Mouse (Mus musculus) heart, adult 2 months (tissue): ENCODE results near the gene Prdx1. TPM values are rescaled to one million over a fixed set of nuclear protein-coding genes. Genes with fewer than 3 reads are reported as not detected.

Experiments used
- DNase-seq, 2 experiments: peaks; one replicate each; pipeline ENCODE4 v3.0.0; 2021
- H3K27ac ChIP-seq: fragments of 200-600 bp; 2 replicates; pipeline ENCODE4 v1.8.1; 2022
- H3K27me3 ChIP-seq: fragments of 200-500 bp; 2 replicates; pipeline ENCODE4 v1.6.1; 2012; ENCODE audit warnings: mild to moderate bottlenecking, low read length, inconsistent platforms, mixed read lengths; ENCODE audit not compliant: control insufficient read depth, insufficient read depth
- H3K36me3 ChIP-seq: fragments of 200-500 bp; 2 replicates; pipeline ENCODE4 v1.6.1; 2012; ENCODE audit warnings: low read length, inconsistent platforms; ENCODE audit not compliant: control insufficient read depth, insufficient read depth
- H3K4me1 ChIP-seq: fragments of 200-500 bp; 2 replicates; pipeline ENCODE4 v1.6.1; 2011; ENCODE audit warnings: low read length; ENCODE audit not compliant: control insufficient read depth, insufficient read depth
- H3K4me3 ChIP-seq: fragments of 200-600 bp; 2 replicates; pipeline ENCODE4 v1.8.1; 2022
- H3K79me2 ChIP-seq: fragments of 200-500 bp; replicated peaks from 2 replicates; pipeline ENCODE4 v1.6.1; 2012; ENCODE audit warnings: mild to moderate bottlenecking, inconsistent platforms, low read length, moderate library complexity, mixed read lengths; ENCODE audit not compliant: control insufficient read depth, insufficient read depth
- H3K9ac ChIP-seq: fragments of 200-500 bp; 2 replicates; pipeline ENCODE4 v1.6.1; 2012; ENCODE audit warnings: low read depth, mild to moderate bottlenecking, control low read depth, inconsistent platforms, low read length, mixed read lengths
- CTCF ChIP-seq: fragments of 200-600 bp; IDR thresholded peaks from 2 replicates; pipeline ENCODE4 v1.8.1; 2022; ENCODE audit warnings: antibody characterized with exemption, mild to moderate bottlenecking, moderate library complexity
- EP300 ChIP-seq: fragments of 200-500 bp; IDR thresholded peaks from 2 replicates; pipeline ENCODE4 v1.6.1; 2011; ENCODE audit warnings: low read depth, low read length, control low read depth; ENCODE audit not compliant: insufficient read depth
- POLR2A ChIP-seq: fragments of 200-500 bp; IDR thresholded peaks from 2 replicates; pipeline ENCODE4 v1.6.1; 2011; ENCODE audit warnings: mild to moderate bottlenecking, low read depth, low read length, control low read depth; ENCODE audit not compliant: insufficient read depth
- WGBS: fragments of 180-500 bp; shearing (Covaris S2); methylation state at CpG from one replicate; pipeline ENCODE4 v1.1.7; 2018; 5-methylcytosine and 5-hydroxymethylcytosine counted together
- intact Hi-C: fragments of 180-260 bp; cut with DNase I; formaldehyde crosslinking; loops from one replicate; pipeline ENCODE4 v1.15.1; 2025
- polyA plus RNA-seq: library from polyadenylated mRNA; depleted of rRNA; stranded (reverse); fragments of >200 nt; gene quantifications from 2 replicates; pipeline ENCODE4 v1.2.3, GENCODE M21; 2012
- total RNA-seq, 2 experiments: library from RNA; stranded (reverse); gene quantifications; 2 replicates each; pipeline ENCODE4 v1.2.3; 2021

Prdx1 gene
- total and polyA plus RNA-seq, 3 experiments = 168 to 516 (median 447) TPM

DNA sequence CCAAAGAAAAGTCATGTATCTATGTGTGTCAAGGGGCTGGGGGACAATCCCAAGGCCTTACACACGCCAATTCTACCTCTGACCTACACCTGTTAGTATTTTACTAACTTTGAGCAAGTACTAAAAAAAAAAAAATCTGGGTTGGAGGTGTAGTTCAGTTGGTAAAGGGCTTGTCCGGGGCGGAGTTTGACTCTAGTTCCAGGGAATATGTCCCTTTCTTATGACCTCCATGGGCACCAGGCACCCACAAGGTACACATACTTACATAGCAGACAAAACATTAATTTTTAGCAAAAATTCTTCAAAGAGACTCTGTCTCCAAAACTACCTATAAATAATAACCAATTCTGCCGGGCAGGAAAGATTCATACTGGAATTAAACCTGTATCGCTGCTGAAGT, 35.0 kb upstream of the Prdx1 start:
- Histone ChIP-seq H3K9ac (peak overlapping the region; percentile 83), H3K27ac (peak overlapping the region; percentile 94), H3K4me3 (peak overlapping the region; percentile 68), H3K79me2 (peaks cover 10% of the 10 kb centered on the region), H3K4me1 (peaks cover 17% of the 10 kb centered on the region), H3K36me3 (peaks cover 41% of the 10 kb centered on the region), H3K27me3 (no peaks in the 10 kb centered on the region)
- 15% methylated on average over 5 of the region's 5 CpGs for WGBS
- DNase-seq = no peak
- intact Hi-C loops = loop anchor here (2.0 kb wide), 2 partner anchors 24 to 34 kb away; partner anchors contain the start of genes Nasp and Prdx1
- TF ChIP-seq POLR2A (no peak), CTCF (no peak), EP300 (no peak)

DNA sequence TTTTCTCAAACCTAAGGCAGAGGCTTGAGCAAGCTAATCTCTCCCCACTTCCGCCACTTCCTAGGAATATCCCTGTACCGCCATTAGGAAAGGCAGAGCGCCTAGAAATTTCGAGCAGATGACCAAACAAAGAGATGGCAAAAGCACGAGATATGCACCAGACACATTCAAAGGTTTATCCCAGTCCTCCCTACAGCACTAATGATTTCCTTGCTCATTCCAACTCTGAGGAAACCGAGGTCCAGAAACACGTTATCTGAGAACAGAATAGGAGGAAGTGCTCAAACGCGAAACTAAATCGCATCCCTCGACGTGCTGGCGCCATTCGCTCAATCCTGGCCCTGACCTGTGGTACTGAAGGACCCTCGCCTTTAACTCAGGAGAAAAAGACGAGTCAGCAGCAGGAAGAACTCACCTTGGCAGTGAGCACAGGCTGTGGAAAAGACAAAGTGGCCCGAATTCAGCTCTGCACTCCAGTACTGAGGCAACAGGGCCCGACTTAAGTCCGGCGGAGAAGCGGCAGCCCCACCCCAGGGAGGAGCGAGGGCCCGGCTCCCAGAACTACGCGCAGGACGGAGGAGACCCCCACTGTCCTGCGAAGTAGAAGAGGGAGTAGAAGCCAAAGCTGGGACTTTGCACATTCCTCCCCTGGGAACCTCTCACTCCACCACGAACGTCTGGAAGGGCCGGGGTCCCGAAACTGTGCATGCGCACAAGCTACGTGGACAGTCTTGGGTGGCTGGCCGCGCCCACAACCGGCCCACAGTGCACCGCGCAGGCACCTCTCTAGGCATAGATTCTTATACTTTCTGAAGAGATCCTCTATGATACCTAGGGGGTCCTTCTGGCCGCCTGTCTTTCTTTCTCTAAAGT, 34.2 kb upstream of the Prdx1 start, which contains the start of gene Akr1a1:
Gene Akr1a1, minus strand, starts transcription at position 757 of the 873 bp plus-strand sequence.
- peaks cover 37% of the 10 kb centered on the region for H3K36me3 ChIP-seq
- H3K79me2 ChIP-seq = peaks cover 7% of the 10 kb centered on the region
- under 1% methylated on average over 39 of the region's 39 CpGs for WGBS
- TF ChIP-seq CTCF (peak; percentile 43), EP300 (no peak; the same call in 1 of the 2 replicates), POLR2A (peak; percentile 96)
- H3K4me1 ChIP-seq = peaks cover 15% of the 10 kb centered on the region
- no peaks in the 10 kb centered on the region for H3K27me3 ChIP-seq
- DNase-seq = peak; percentile 95
- intact Hi-C loops = loop anchor here (2.0 kb wide), 2 partner anchors 24 to 34 kb away; partner anchors contain the start of genes Nasp and Prdx1
- H3K9ac ChIP-seq = peak within 1 kb of the TSS; percentile 83
- peak within 1 kb of the TSS; percentile 94 for H3K27ac ChIP-seq
- H3K4me3 ChIP-seq = peak within 1 kb of the TSS; percentile 68

DNA sequence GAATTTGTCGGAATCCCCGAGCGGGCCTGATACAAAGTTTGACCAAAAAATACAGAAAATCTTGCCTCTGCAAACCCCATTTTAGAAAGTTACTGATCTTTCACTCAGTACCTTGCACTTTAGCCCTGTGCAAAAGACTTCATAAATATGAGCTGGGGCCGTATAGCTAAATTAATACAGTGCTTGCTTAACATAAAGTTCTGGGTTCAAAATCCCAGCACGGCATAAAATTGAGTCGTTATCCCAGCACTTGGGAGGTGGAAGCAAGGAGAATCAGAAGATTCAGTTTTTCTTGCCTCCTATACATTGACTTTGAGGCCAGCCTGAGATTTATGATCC, 33.6 kb upstream of the Prdx1 start:
- Histone ChIP-seq H3K9ac (peak overlapping the region; percentile 72), H3K27ac (peak overlapping the region; percentile 94), H3K4me1 (peaks cover 10% of the 10 kb centered on the region), H3K36me3 (peaks cover 31% of the 10 kb centered on the region), H3K4me3 (peak overlapping the region; percentile 68), H3K79me2 (peaks cover 7% of the 10 kb centered on the region), H3K27me3 (no peaks in the 10 kb centered on the region)
- intact Hi-C loops = loop anchor here (2.0 kb wide), 2 partner anchors 25 to 33 kb away; partner anchors contain the start of genes Nasp and Prdx1
- no peak for DNase-seq
- WGBS = 8% methylated on average over 6 of the region's 6 CpGs
- TF ChIP-seq POLR2A (no peak), CTCF (no peak), EP300 (no peak)

DNA sequence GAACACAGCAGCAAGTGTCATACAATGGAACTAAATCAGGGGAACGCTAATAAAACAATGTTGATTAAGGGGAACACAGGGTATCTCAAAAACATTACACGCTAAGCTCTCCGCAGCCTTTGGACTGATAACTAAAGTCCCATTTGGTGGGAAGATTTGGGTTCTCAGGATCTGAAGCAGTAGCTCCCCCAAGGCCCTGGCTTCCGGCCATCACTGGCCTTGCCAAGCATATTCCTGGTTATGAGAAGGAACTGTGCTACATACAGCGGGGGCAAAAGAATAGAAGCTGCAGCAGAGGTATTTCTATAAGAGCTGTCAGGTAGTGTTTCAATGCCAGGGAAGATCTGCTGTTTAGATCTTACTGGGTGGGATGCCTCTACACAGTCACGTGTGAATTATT, 32.1 kb upstream of the Prdx1 start:
- H3K27ac ChIP-seq = no peak overlapping the region
- 80% methylated on average over 6 of the region's 6 CpGs for WGBS
- H3K4me1 ChIP-seq = peaks cover 5% of the 10 kb centered on the region
- peaks cover 5% of the 10 kb centered on the region for H3K79me2 ChIP-seq
- peaks cover 20% of the 10 kb centered on the region for H3K36me3 ChIP-seq
- no peak overlapping the region for H3K4me3 ChIP-seq
- no peak overlapping the region for H3K9ac ChIP-seq
- H3K27me3 ChIP-seq = no peaks in the 10 kb centered on the region
- intact Hi-C loops = no loop called here
- no peak for DNase-seq
- TF ChIP-seq CTCF (no peak), EP300 (no peak), POLR2A (no peak)

DNA sequence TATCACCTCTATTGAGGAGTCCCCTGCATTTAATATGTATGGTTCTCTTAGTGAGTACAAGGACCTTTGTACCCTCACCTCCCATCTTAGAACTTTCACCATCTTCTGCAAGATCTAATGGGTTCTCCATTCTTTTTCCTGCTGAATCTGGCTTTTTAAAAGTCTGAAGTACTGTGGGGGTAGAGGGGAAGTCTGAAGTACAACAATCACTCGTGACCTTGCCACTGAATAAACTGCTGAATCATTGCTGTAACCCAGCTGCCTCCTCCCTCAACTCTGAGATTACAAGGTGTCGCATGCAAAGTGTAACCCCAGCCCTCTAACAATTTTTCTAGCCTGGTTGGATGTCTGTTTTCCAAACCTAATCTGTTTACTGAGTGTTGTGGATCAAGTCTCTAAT, 30.2 kb upstream of the Prdx1 start:
- DNase-seq = no peak
- Histone ChIP-seq H3K79me2 (peaks cover 3% of the 10 kb centered on the region), H3K4me3 (no peak overlapping the region), H3K36me3 (peaks cover 7% of the 10 kb centered on the region; the same call in 1 of the 2 replicates), H3K27me3 (no peaks in the 10 kb centered on the region), H3K27ac (peak overlapping the region; percentile 55; the same call in 1 of the 2 replicates), H3K4me1 (peaks cover 4% of the 10 kb centered on the region), H3K9ac (no peak overlapping the region)
- intact Hi-C loops = no loop called here
- WGBS = 24% methylated on average over 2 of the region's 2 CpGs
- no peak for TF ChIP-seq CTCF
- no peak for TF ChIP-seq POLR2A

DNA sequence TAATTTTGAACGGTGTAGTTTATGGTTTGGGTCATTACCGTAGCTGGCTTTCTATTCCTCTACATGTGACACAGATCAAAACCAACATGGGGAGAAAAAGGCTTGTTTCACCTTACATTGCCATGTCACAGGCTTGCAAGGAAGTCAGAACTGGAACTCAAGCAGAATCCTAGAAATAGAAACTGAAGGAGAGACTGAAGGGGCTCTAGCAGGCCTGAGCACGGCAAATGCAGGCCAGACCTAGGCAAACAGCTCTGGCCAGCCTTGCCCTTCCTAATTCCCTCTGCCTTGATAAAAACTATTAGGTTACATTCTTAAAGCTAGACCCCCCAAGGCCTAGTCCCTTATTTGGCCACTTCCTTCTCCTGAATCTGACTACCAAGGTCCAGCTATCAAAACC, 29.7 kb upstream of the Prdx1 start:
- H3K27ac ChIP-seq = peak overlapping the region; percentile 55
- H3K79me2 ChIP-seq = peaks cover 1% of the 10 kb centered on the region; the same call in 1 of the 2 replicates
- H3K27me3 ChIP-seq = no peaks in the 10 kb centered on the region
- peaks cover 3% of the 10 kb centered on the region; the same call in 1 of the 2 replicates for H3K36me3 ChIP-seq
- H3K9ac ChIP-seq = no peak overlapping the region
- intact Hi-C loops = no loop called here
- TF ChIP-seq POLR2A (no peak), CTCF (no peak), EP300 (no peak)
- H3K4me1 ChIP-seq = peaks cover 2% of the 10 kb centered on the region
- DNase-seq = no peak
- no peak overlapping the region for H3K4me3 ChIP-seq
- 56% methylated on average over 3 of the region's 3 CpGs for WGBS
